Mouse (Mus musculus) C3H10T1/2 (cell line): Measurements from ENCODE around the gene Ccdc78. TPM values are rescaled to one million over a fixed set of nuclear protein-coding genes. Genes with fewer than 3 reads are reported as not detected.

Experiments used
- polyA plus RNA-seq, 2 experiments: library from polyadenylated mRNA; unstranded; fragments of >200 nt; fragmentation: generic; extraction: Trizol; gene quantifications; one replicate each; pipeline ENCODE4 v1.2.1; 2012; ENCODE audit warnings: missing spikeins in 2 of 2

Ccdc78 gene
- under 1 TPM; 0.11 to 0.14 TPM for polyA plus RNA-seq

GRCm38 (mm10) chr17:25786280-25786679 is at the start of gene Ccdc78:
TSS of gene Ccdc78 (plus strand) at chr17:25786580.

GRCm38 (mm10) chr17:25754241-25754640 is 32.1 kb upstream of the Ccdc78 start, which contains the start of gene Msln:
TSS of gene Msln (minus strand) at chr17:25754378.

GRCm38 (mm10) chr17:25773549-25774120 is 12.7 kb upstream of the Ccdc78 start, which contains the start of gene Narfl:
TSS of gene Narfl (plus strand) at chr17:25773776.

GRCm38 (mm10) chr17:25785281-25785745 is 1.1 kb upstream of the Ccdc78 start, which contains the start of gene Haghl:
TSS of gene Haghl (minus strand) at chr17:25785673.

GRCm38 (mm10) chr17:25792615-25793014 is 6.2 kb downstream of the Ccdc78 start, which contains the start of gene Fam173a:
TSS of gene Fam173a (minus strand) at chr17:25792901.

GRCm38 (mm10) chr17:25795609-25796092 is 9.3 kb downstream of the Ccdc78 start, which contains the start of gene AC134908.4:
TSS of gene AC134908.4 (minus strand) at chr17:25795659.

GRCm38 (mm10) chr17:25796951-25797369 is 10.6 kb downstream of the Ccdc78 start, which contains the start of gene Metrn:
TSS of gene Metrn (minus strand) at chr17:25797136.

GRCm38 (mm10) chr17:25808789-25809605 is 22.6 kb downstream of the Ccdc78 start, which contains the start of gene Fbxl16:
TSS of gene Fbxl16 (plus strand) at chr17:25809085.

GRCm38 (mm10) chr17:25823452-25823851 is 37.1 kb downstream of the Ccdc78 start, which contains the start of gene Wdr24:
TSS of gene Wdr24 (plus strand) at chr17:25823627.

GRCm38 (mm10) chr17:25828712-25829557 is 42.6 kb downstream of the Ccdc78 start, which contains the start of gene Jmjd8:
TSS of gene Jmjd8 (plus strand) at chr17:25828867.

GRCm38 (mm10) chr17:25833291-25833663 is 46.9 kb downstream of the Ccdc78 start, which contains the start of gene Stub1:
TSS of gene Stub1 (minus strand) at chr17:25833404.

GRCm38 (mm10) chr17:25837076-25837410 is 50.7 kb downstream of the Ccdc78 start, which contains the start of gene Rhbdl1:
TSS of gene Rhbdl1 (minus strand) at chr17:25837295.

Other genes with a start within 250 kb of the Ccdc78 start
- gene Sox8, start 215.9 kb upstream of the Ccdc78 start, polyA plus RNA-seq = not detected
- 10 to 100 TPM; 19.6 to 27.4 TPM for gene Lmf1, start 207.5 kb upstream of the Ccdc78 start, polyA plus RNA-seq
- gene Gng13, start 69.4 kb upstream of the Ccdc78 start, polyA plus RNA-seq = under 1 TPM; 0.68 to 0.90 TPM
- gene Chtf18, start 59.2 kb upstream of the Ccdc78 start, polyA plus RNA-seq = 10 to 100 TPM; 13.0 to 64.2 TPM
- 10 to 100 TPM; 29.8 to 35.4 TPM for gene Rpusd1, start 58.9 kb upstream of the Ccdc78 start, polyA plus RNA-seq
- under 1 TPM; 0.01 to 0.05 TPM for gene Mslnl, start 50.5 kb upstream of the Ccdc78 start, polyA plus RNA-seq
- gene Msln, start 32.2 kb upstream of the Ccdc78 start, polyA plus RNA-seq = 10 to 100 TPM in 1 of 2 experiments, 1 to 10 TPM in 1; 5.9 to 17.1 TPM
- gene Narfl, start 12.8 kb upstream of the Ccdc78 start, polyA plus RNA-seq = 10 to 100 TPM; 19.4 to 24.0 TPM
- gene Haghl, start 907 bp upstream of the Ccdc78 start, polyA plus RNA-seq = 10 to 100 TPM; 33.9 to 66.4 TPM
- 10 to 100 TPM; 89.1 to 99.0 TPM for gene Fam173a, start 6.3 kb downstream of the Ccdc78 start, polyA plus RNA-seq
- 1 to 10 TPM in 1 of 2 experiments, not detected in 1; 1.4 TPM for gene AC134908.4, start 9.1 kb downstream of the Ccdc78 start, polyA plus RNA-seq
- gene Metrn, start 10.6 kb downstream of the Ccdc78 start, polyA plus RNA-seq = 100 to 1,000 TPM in 1 of 2 experiments, 10 to 100 TPM in 1; 88.0 to 177 TPM
- gene Fbxl16, start 22.5 kb downstream of the Ccdc78 start, polyA plus RNA-seq = under 1 TPM; 0.05 to 0.27 TPM
- gene Wdr24, start 37.0 kb downstream of the Ccdc78 start, polyA plus RNA-seq = 10 to 100 TPM in 1 of 2 experiments, 1 to 10 TPM in 1; 10.0 to 27.6 TPM
- 10 to 100 TPM; 14.3 to 39.3 TPM for gene Jmjd8, start 42.3 kb downstream of the Ccdc78 start, polyA plus RNA-seq
- gene Stub1, start 46.8 kb downstream of the Ccdc78 start, polyA plus RNA-seq = 100 to 1,000 TPM; 242 to 426 TPM
- gene Rhbdl1, start 50.7 kb downstream of the Ccdc78 start, polyA plus RNA-seq = 1 to 10 TPM in 1 of 2 experiments, under 1 TPM in 1; 0.07 to 1.4 TPM
- 1 to 10 TPM in 1 of 2 experiments, under 1 TPM in 1; 0.06 to 1.5 TPM for gene Gm20683, start 55.2 kb downstream of the Ccdc78 start, polyA plus RNA-seq
- 10 to 100 TPM; 17.7 to 29.4 TPM for gene Rhot2, start 58.3 kb downstream of the Ccdc78 start, polyA plus RNA-seq
- 10 to 100 TPM; 15.7 to 20.9 TPM for gene Wdr90, start 74.9 kb downstream of the Ccdc78 start, polyA plus RNA-seq
- gene Mcrip2, start 82.2 kb downstream of the Ccdc78 start, polyA plus RNA-seq = 10 to 100 TPM; 19.6 to 60.3 TPM
- 10 to 100 TPM; 39.4 to 53.9 TPM for gene Mettl26, start 88.5 kb downstream of the Ccdc78 start, polyA plus RNA-seq
- 1 to 10 TPM in 1 of 2 experiments, under 1 TPM in 1; 0.22 to 1.1 TPM for gene Wfikkn1, start 94.3 kb downstream of the Ccdc78 start, polyA plus RNA-seq
- gene Rab40c, start 133.1 kb downstream of the Ccdc78 start, polyA plus RNA-seq = 10 to 100 TPM; 14.7 to 31.1 TPM
- gene Pigq, start 158.4 kb downstream of the Ccdc78 start, polyA plus RNA-seq = 10 to 100 TPM; 24.9 to 42.4 TPM
- under 1 TPM; 0.02 to 0.78 TPM for gene Nhlrc4, start 158.4 kb downstream of the Ccdc78 start, polyA plus RNA-seq
- gene A930017K11Rik, start 166.0 kb downstream of the Ccdc78 start, polyA plus RNA-seq = under 1 TPM; 0.02 to 0.04 TPM
- gene Capn15, start 199.2 kb downstream of the Ccdc78 start, polyA plus RNA-seq = 10 to 100 TPM in 1 of 2 experiments, 1 to 10 TPM in 1; 4.7 to 13.1 TPM